Mouse (Mus musculus) brain, embryonic 14.5 days (tissue): ENCODE measurements at regions not wholly inside any gene's neighbourhood (a gene's known extent, or its start where the extent isn't known, plus 50 kb on each side); places are given as distances from the start of the nearest gene placed in this dataset.

Experiments
- CTCF ChIP-seq: fragments of 200-500 bp; IDR thresholded peaks from 2 replicates; pipeline ENCODE4 v1.5.1; 2012; ENCODE audit warnings: inconsistent platforms, mild to moderate bottlenecking, moderate library complexity, borderline replicate concordance; ENCODE audit not compliant: insufficient read depth, insufficient read length; ENCODE audit errors: extremely low read depth
- POLR2A ChIP-seq: fragments of 200-500 bp; IDR thresholded peaks from 2 replicates; pipeline ENCODE4 v1.6.1; 2012; ENCODE audit warnings: mild to moderate bottlenecking, inconsistent platforms, borderline replicate concordance; ENCODE audit not compliant: poor library complexity, insufficient read depth, insufficient read length, severe bottlenecking; ENCODE audit errors: extremely low read depth

DNA sequence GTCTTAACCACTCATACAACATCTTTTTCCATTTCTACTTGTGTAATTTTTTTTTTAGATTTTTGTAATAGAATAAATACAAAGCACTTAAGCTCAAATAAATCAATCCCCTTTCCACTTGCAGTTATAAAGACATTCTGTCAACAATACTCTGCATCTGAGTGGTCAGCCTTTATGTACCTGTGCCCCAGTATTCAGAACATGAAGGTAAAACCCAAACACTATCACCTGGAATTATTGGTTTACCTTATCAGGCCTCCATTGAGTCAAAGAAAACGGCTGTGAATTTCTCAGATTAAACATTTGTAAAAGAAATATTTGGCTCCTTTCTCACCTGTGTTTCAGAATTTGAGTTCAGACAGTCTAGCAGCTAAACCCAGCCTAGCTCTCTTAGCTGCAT is 422.0 kb upstream of the Sptlc3 start:
- no peak for TF ChIP-seq CTCF
- no peak for TF ChIP-seq POLR2A
